Mouse (Mus musculus): ENCODE data around the gene Il17d.

- no peak for TF ChIP-seq CTCF (IDR thresholded peaks at IDR 0.05; ENCODE audit: control insufficient read depth, insufficient read depth, insufficient read length)
- TF ChIP-seq MYOG (IDR thresholded peaks at IDR 0.05; ENCODE audit: control insufficient read depth, extremely low read depth, insufficient read length): no peak
- no peak for TF ChIP-seq MAX (IDR thresholded peaks at IDR 0.05)
These were observed 9.8 kb downstream of the Il17d start for GRCm38 (mm10) chr14:57534346-57534745.
